Mouse (Mus musculus) CH12.LX (cell line): ENCODE results near the gene Macrod2. TPM values are rescaled to one million over a fixed set of nuclear protein-coding genes. Genes with fewer than 3 reads are reported as not detected.

Experiments
- DNase-seq: peaks from one replicate; pipeline ENCODE4 v3.0.0-alpha.2; 2013; ENCODE audit errors: extremely low read depth
- H3K27ac ChIP-seq: 2 replicates; pipeline ENCODE4 v1.5.1; 2012; ENCODE audit warnings: low read depth, mild to moderate bottlenecking, control low read depth, moderate library complexity; ENCODE audit not compliant: insufficient read depth
- H3K27me3 ChIP-seq: replicated peaks from 2 replicates; pipeline ENCODE3; 2012; ENCODE audit warnings: inconsistent platforms
- H3K36me3 ChIP-seq, 2 experiments: replicated peaks in 1 of 2; 2 replicates each; pipeline versions ENCODE3 to v1.6.1; 2012; ENCODE audit warnings: inconsistent platforms in 1 of 2, low read length in 1 of 2, mild to moderate bottlenecking in 1 of 2, mixed read lengths in 1 of 2, moderate library complexity in 1 of 2; ENCODE audit not compliant: control insufficient read depth in 1 of 2, insufficient read depth in 1 of 2
- H3K4me1 ChIP-seq, 2 experiments: 2 replicates each; pipeline ENCODE4 v1.6.1; 2012; ENCODE audit warnings: inconsistent platforms in 1 of 2, moderate library complexity in 1 of 2; ENCODE audit not compliant: insufficient read depth in 2 of 2, control insufficient read depth in 1 of 2
- H3K4me2 ChIP-seq: 2 replicates; pipeline ENCODE4 v1.6.1; 2012; ENCODE audit warnings: low read depth, mild to moderate bottlenecking, control low read depth; ENCODE audit not compliant: poor library complexity, insufficient read depth, severe bottlenecking
- H3K4me3 ChIP-seq, 3 experiments: fragments of 150-350 bp in 1 of 3; sonication (generic) in 1 of 3; replicated peaks in 1 of 3; 2 replicates each; pipeline versions ENCODE3 to v1.5.1; 2011 to 2012; ENCODE audit warnings: low read depth in 2 of 3, low read length in 2 of 3, mild to moderate bottlenecking in 2 of 3, moderate library complexity in 2 of 3, control low read depth in 1 of 3, improper control_type of control experiment in 1 of 3, inconsistent platforms in 1 of 3, mixed read lengths in 1 of 3; ENCODE audit not compliant: poor library complexity in 1 of 3
- H3K79me2 ChIP-seq: replicated peaks from 2 replicates; pipeline ENCODE4 v1.6.1; 2012; ENCODE audit warnings: mild to moderate bottlenecking, moderate library complexity; ENCODE audit not compliant: control insufficient read depth, poor library complexity, insufficient read depth, severe bottlenecking; ENCODE audit errors: extremely low read depth
- H3K9ac ChIP-seq: 2 replicates; pipeline ENCODE4 v1.6.1; 2012; ENCODE audit warnings: low read depth, mild to moderate bottlenecking, control low read depth, moderate library complexity; ENCODE audit not compliant: insufficient read depth
- H3K9me3 ChIP-seq: replicated peaks from 2 replicates; pipeline ENCODE3; 2012; ENCODE audit warnings: low read length, inconsistent platforms, mixed read lengths
- CHD2 ChIP-seq: IDR thresholded peaks from 2 replicates; pipeline ENCODE4 v1.6.1; 2011; ENCODE audit warnings: low read length, improper control_type of control experiment
- E2F4 ChIP-seq: IDR thresholded peaks from 2 replicates; pipeline ENCODE4 v1.6.1; 2011; ENCODE audit warnings: low read depth, low read length, improper control_type of control experiment; ENCODE audit not compliant: insufficient replicate concordance
- EP300 ChIP-seq: IDR thresholded peaks from 2 replicates; pipeline ENCODE4 v1.6.1; 2011; ENCODE audit warnings: low read length, improper control_type of control experiment
- ETS1 ChIP-seq: conservative IDR thresholded peaks from 2 replicates; pipeline ENCODE4 v1.6.1; 2012; ENCODE audit warnings: low read depth, mild to moderate bottlenecking, inconsistent platforms, low read length, improper control_type of control experiment, moderate library complexity
- KAT2A ChIP-seq: IDR thresholded peaks from 2 replicates; pipeline ENCODE4 v1.6.1; 2012; ENCODE audit warnings: low read length, improper control_type of control experiment, inconsistent platforms; ENCODE audit not compliant: insufficient replicate concordance
- MAX ChIP-seq: IDR thresholded peaks from 2 replicates; pipeline ENCODE4 v1.6.1; 2011; ENCODE audit warnings: low read length, improper control_type of control experiment
- MEF2A ChIP-seq: IDR thresholded peaks from 2 replicates; pipeline ENCODE4 v1.6.1; 2014; ENCODE audit warnings: low read depth, mild to moderate bottlenecking, inconsistent platforms, low read length, improper control_type of control experiment, borderline replicate concordance
- MXI1 ChIP-seq: IDR thresholded peaks from 2 replicates; pipeline ENCODE4 v1.6.1; 2011; ENCODE audit warnings: mild to moderate bottlenecking, low read depth, low read length, improper control_type of control experiment
- NELFE ChIP-seq: IDR thresholded peaks from 2 replicates; pipeline ENCODE4 v1.6.1; 2011; ENCODE audit warnings: low read depth, low read length, improper control_type of control experiment
- NRF1 ChIP-seq: IDR thresholded peaks from 2 replicates; pipeline ENCODE4 v1.6.1; 2014; ENCODE audit warnings: low read depth, mild to moderate bottlenecking, inconsistent platforms, low read length, improper control_type of control experiment, moderate library complexity
- POLR2A ChIP-seq: IDR thresholded peaks from 2 replicates; pipeline ENCODE4 v1.6.1; 2011; ENCODE audit warnings: low read depth, mild to moderate bottlenecking, improper control_type of control experiment, low read length
- POLR2AphosphoS2 ChIP-seq: IDR thresholded peaks from 2 replicates; pipeline ENCODE4 v1.6.1; 2011; ENCODE audit warnings: low read depth, low read length, improper control_type of control experiment
- RAD21 ChIP-seq: IDR thresholded peaks from 2 replicates; pipeline ENCODE4 v1.6.1; 2011; ENCODE audit warnings: low read depth, mild to moderate bottlenecking, low read length, improper control_type of control experiment, moderate library complexity
- RCOR1 ChIP-seq: conservative IDR thresholded peaks from 2 replicates; pipeline ENCODE4 v1.6.1; 2012; ENCODE audit warnings: low read depth, mild to moderate bottlenecking, inconsistent platforms, low read length, improper control_type of control experiment
- SIN3A ChIP-seq: IDR thresholded peaks from 2 replicates; pipeline ENCODE4 v1.6.1; 2012; ENCODE audit warnings: low read length, improper control_type of control experiment, inconsistent platforms
- SMC3 ChIP-seq: IDR thresholded peaks from 2 replicates; pipeline ENCODE4 v1.6.1; 2011; ENCODE audit warnings: low read depth, low read length, improper control_type of control experiment
- TBP ChIP-seq: conservative IDR thresholded peaks from 2 replicates; pipeline ENCODE4 v1.6.1; 2011; ENCODE audit warnings: low read depth, low read length, improper control_type of control experiment
- TCF12 ChIP-seq: IDR thresholded peaks from 2 replicates; pipeline ENCODE4 v1.6.1; 2014; ENCODE audit warnings: low read depth, mild to moderate bottlenecking, inconsistent platforms, low read length, improper control_type of control experiment
- ZKSCAN1 ChIP-seq: IDR thresholded peaks from 2 replicates; pipeline ENCODE4 v1.6.1; 2012; ENCODE audit warnings: low read depth, inconsistent platforms, low read length, improper control_type of control experiment, borderline replicate concordance
- ZNF384 ChIP-seq: IDR thresholded peaks from 2 replicates; pipeline ENCODE4 v1.6.1; 2012; ENCODE audit warnings: low read depth, low read length, improper control_type of control experiment, inconsistent platforms
- dilution Hi-C: fragments of 300-500 bp; cut with MboI; formaldehyde crosslinking; loops from 2 replicates; pipeline ENCODE4 v1.14.3; 2020; ENCODE audit warnings: low sequenced_read_pairs; ENCODE audit not compliant: extremely low pct_unique_long_range_greater_than_20kb, extremely low pct_ligation_motif_present
- in situ Hi-C: fragments of 300-500 bp; cut with MboI; formaldehyde crosslinking; loops from 3 replicates; pipeline ENCODE4 v1.14.3; 2019; ENCODE audit warnings: low sequenced_read_pairs, low pct_ligation_motif_present, low pct_unique_long_range_greater_than_20kb, mixed read lengths
- polyA plus RNA-seq: library from polyadenylated mRNA; unstranded; fragments of >175 nt; gene quantifications from 2 replicates; pipeline ENCODE4 v1.2.1, GENCODE M21; 2012; ENCODE audit warnings: low read depth; ENCODE audit not compliant: insufficient read length
- total RNA-seq, 2 experiments: library from RNA; depleted of rRNA; stranded (reverse); fragments of 300-350 nt in 1 of 2; fragments of >200 nt in 1 of 2; gene quantifications; 2 replicates each; pipeline ENCODE4 v1.2.3; 2012 to 2014

The Macrod2 gene
- total and polyA plus RNA-seq, 3 experiments = not detected

DNA sequence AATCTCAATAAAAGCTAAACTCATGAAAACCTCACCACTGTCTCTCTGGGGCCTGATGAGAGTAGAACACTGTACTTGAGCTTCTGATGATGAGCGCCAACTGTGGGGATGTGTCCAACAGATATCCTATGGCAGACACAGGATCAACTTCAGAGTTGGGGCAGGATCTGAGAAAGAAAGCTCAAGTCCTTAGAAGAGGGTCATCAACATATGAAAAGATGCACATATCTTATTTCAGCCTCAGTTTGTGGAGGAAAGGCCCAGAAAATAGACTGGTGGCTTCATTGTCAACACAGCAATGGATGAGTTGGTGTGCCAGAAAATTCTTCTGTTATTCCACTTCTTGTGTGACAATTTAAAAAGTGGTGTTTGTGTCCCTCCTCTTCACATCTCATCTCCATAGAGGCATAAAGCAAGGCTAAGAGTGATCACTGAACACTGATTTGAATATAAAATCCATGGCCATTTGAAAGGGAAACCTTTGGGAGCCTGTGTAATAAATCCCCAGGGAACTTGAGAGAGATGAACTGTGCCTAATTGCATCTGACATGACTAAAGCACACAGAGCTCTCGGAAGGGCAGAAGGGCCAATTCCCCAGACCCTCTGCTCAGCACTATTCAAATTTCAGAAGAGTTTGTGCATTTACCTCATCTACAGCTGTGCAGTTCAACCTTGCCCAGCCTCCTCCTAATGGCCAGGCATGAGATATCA, 806.4 kb downstream of the Macrod2 start:
- no peak overlapping the region for H3K4me2 ChIP-seq
- no peaks in the 10 kb centered on the region for H3K27me3 ChIP-seq
- no peak overlapping the region for H3K4me3 ChIP-seq
- no peak overlapping the region for H3K27ac ChIP-seq
- H3K79me2 ChIP-seq = no peaks in the 10 kb centered on the region
- DNase-seq = no peak
- TF ChIP-seq SMC3 (no peak), POLR2AphosphoS2 (no peak), ZNF384 (no peak), NRF1 (no peak), NELFE (no peak), MAX (no peak), ZKSCAN1 (no peak), SIN3A (no peak), EP300 (no peak), RAD21 (no peak), ETS1 (no peak), POLR2A (no peak), CHD2 (no peak), MXI1 (no peak), E2F4 (no peak), TBP (no peak)
- no peaks in the 10 kb centered on the region for H3K36me3 ChIP-seq
- in situ Hi-C loops = no loop called here
- dilution Hi-C loops = no loop called here
- H3K4me1 ChIP-seq = no peaks in the 10 kb centered on the region
- H3K9me3 ChIP-seq = peaks cover 43% of the 10 kb centered on the region
- H3K9ac ChIP-seq = no peak overlapping the region

DNA sequence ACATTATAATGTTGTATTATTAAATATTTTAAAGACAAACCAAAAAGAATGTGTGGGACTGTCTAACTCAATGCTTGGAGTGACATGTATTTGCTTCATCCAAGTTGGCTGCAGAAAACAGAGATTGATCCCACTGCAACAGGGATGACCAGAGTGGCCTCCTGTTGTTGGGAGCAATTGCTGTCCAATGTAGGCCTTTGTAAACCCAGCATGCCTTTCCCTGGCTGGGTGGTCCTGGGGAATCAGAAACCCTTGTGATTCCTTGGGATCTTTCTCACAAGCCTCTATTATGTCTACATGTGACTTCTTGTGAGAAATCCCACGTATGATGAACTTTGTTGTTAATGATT, 806.9 kb downstream of the Macrod2 start:
- H3K27me3 ChIP-seq = no peaks in the 10 kb centered on the region
- H3K79me2 ChIP-seq = no peaks in the 10 kb centered on the region
- in situ Hi-C loops = no loop called here
- dilution Hi-C loops = no loop called here
- no peaks in the 10 kb centered on the region for H3K36me3 ChIP-seq
- H3K4me1 ChIP-seq = no peaks in the 10 kb centered on the region
- no peak for DNase-seq
- TF ChIP-seq ZNF384 (no peak), RCOR1 (no peak), TCF12 (no peak), POLR2A (no peak), KAT2A (no peak), MEF2A (no peak)
- no peak overlapping the region for H3K4me3 ChIP-seq
- no peak overlapping the region for H3K4me2 ChIP-seq
- peaks cover 45% of the 10 kb centered on the region for H3K9me3 ChIP-seq
- H3K9ac ChIP-seq = no peak overlapping the region
- H3K27ac ChIP-seq = no peak overlapping the region
